Mouse (Mus musculus) liver, embryonic 16.5 days (tissue): Measurements from ENCODE around the gene Stat4. TPM values are rescaled to one million over a fixed set of nuclear protein-coding genes. Genes with fewer than 3 reads are reported as not detected.

Experiments
- ATAC-seq: fragments of 200-750 bp; cut with Nextera tagmentation; 2 replicates; pipeline ENCODE4 v1.8.0; 2017; ENCODE audit warnings: low read depth, mild to moderate bottlenecking, moderate number of reproducible peaks, moderate library complexity
- H3K27ac ChIP-seq: fragments of 300-500 bp; sonication (generic); 2 replicates; pipeline ENCODE4 v1.5.1; 2014; ENCODE audit warnings: mild to moderate bottlenecking, low read length
- H3K27me3 ChIP-seq: fragments of 300-500 bp; sonication (generic); 2 replicates; pipeline ENCODE4 v1.6.1; 2014; ENCODE audit warnings: low read depth, low read length, mixed read lengths; ENCODE audit not compliant: control insufficient read depth, insufficient read depth
- H3K36me3 ChIP-seq: fragments of 300-500 bp; sonication (generic); 2 replicates; pipeline ENCODE4 v1.6.1; 2014; ENCODE audit warnings: mild to moderate bottlenecking; ENCODE audit not compliant: control insufficient read depth, insufficient read depth
- H3K4me1 ChIP-seq: fragments of 300-500 bp; sonication (generic); 2 replicates; pipeline ENCODE4 v1.6.1; 2014; ENCODE audit warnings: low read depth, low read length, mixed read lengths; ENCODE audit not compliant: control insufficient read depth
- H3K4me2 ChIP-seq: fragments of 300-500 bp; sonication (generic); 2 replicates; pipeline ENCODE4 v1.6.1; 2014; ENCODE audit warnings: low read depth, low read length, mixed read lengths
- H3K4me3 ChIP-seq: fragments of 300-500 bp; sonication (generic); 2 replicates; pipeline ENCODE4 v1.5.1; 2014; ENCODE audit warnings: low read depth, mild to moderate bottlenecking, low read length
- H3K9ac ChIP-seq: fragments of 300-500 bp; sonication (generic); 2 replicates; pipeline ENCODE4 v1.6.1; 2014; ENCODE audit warnings: low read depth, low read length
- H3K9me3 ChIP-seq: fragments of 300-500 bp; sonication (generic); replicated peaks from 2 replicates; pipeline ENCODE4 v1.6.1; 2016; ENCODE audit warnings: low read length; ENCODE audit not compliant: control insufficient read depth
- WGBS: fragments of 180-500 bp; shearing (Covaris S2); extraction: QIAGEN DNeasy Blood & Tissue Kit; methylation state at CpG from one replicate; pipeline ENCODE4 v1.1.7; 2014; ENCODE audit not compliant: insufficient replicate concordance; 5-methylcytosine and 5-hydroxymethylcytosine counted together
- polyA plus RNA-seq: library from polyadenylated mRNA; unstranded; fragments of >200 nt; fragmentation: Nextera tagmentation; extraction: Ambion mirVana; gene quantifications from 2 replicates; pipeline ENCODE4 v1.2.1, GENCODE M21; 2015

Gene Stat4
- 1.2 and 1.6 TPM in 2 replicates for polyA plus RNA-seq

DNA sequence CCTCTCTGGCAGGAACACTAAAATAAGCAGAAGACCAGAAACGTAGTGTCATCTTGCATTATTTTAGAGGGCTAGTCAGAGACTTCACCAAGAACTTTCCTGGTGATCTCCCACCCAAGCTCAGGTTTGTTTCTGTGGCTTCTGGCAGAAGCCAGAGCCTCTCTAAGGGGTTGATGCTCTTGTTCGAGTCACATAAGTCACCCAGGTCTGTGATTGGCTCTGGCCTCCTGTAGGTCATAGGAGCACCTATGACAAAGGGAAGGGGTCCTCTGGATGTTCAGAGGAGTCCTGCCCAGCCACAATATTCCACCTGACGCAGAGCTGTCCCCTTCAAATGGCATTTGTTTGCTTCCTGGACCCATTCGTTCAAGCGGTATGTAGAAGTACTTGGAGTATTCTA lies at the start of gene Stat4:
Stat4 (plus strand) TSS at position 301 of the 400 bp plus-strand sequence.
- WGBS = 56% methylated on average over 5 of the region's 5 CpGs
- no peaks in the 10 kb centered on the region for H3K27me3 ChIP-seq
- no peak for ATAC-seq

GRCm38 (mm10) chr1:51938357-51938756 lies 48.6 kb upstream of the Stat4 start:
- Histone ChIP-seq H3K4me1 (peaks cover 7% of the 10 kb centered on the region), H3K27me3 (no peaks in the 10 kb centered on the region), H3K9me3 (no peaks in the 10 kb centered on the region), H3K4me3 (no peak overlapping the region), H3K36me3 (no peaks in the 10 kb centered on the region), H3K27ac (no peak overlapping the region), H3K9ac (no peak overlapping the region), H3K4me2 (no peak overlapping the region)
- 68% methylated on average over 7 of the region's 7 CpGs for WGBS
- ATAC-seq = no peak

More for the DNA sequence above, at the start of gene Stat4:
- no peaks in the 10 kb centered on the region for H3K36me3 ChIP-seq
- H3K4me1 ChIP-seq = no peaks in the 10 kb centered on the region
- H3K9me3 ChIP-seq = no peaks in the 10 kb centered on the region
- no peak within 1 kb of the TSS for H3K4me3 ChIP-seq
- no peak within 1 kb of the TSS for H3K4me2 ChIP-seq
- H3K9ac ChIP-seq = no peak within 1 kb of the TSS
- no peak within 1 kb of the TSS for H3K27ac ChIP-seq

- H3K9ac ChIP-seq = no peak overlapping the region
- no peak for ATAC-seq
- WGBS = 35% methylated on average over 5 of the region's 5 CpGs
- H3K9me3 ChIP-seq = no peaks in the 10 kb centered on the region
- no peak overlapping the region for H3K4me3 ChIP-seq
- no peaks in the 10 kb centered on the region for H3K36me3 ChIP-seq
- H3K4me2 ChIP-seq = no peak overlapping the region
- no peaks in the 10 kb centered on the region for H3K4me1 ChIP-seq
- H3K27me3 ChIP-seq = no peaks in the 10 kb centered on the region
- H3K27ac ChIP-seq = no peak overlapping the region
Observed at GRCm38 (mm10) chr1:51944755-51945154, 42.2 kb upstream of the Stat4 start.

GRCm38 (mm10) chr1:51947116-51947515 lies 39.8 kb upstream of the Stat4 start:
- WGBS = 70% methylated on average over 4 of the region's 4 CpGs
- no peak for ATAC-seq
- Histone ChIP-seq H3K4me1 (no peaks in the 10 kb centered on the region), H3K27ac (no peak overlapping the region), H3K4me3 (no peak overlapping the region), H3K27me3 (no peaks in the 10 kb centered on the region), H3K36me3 (no peaks in the 10 kb centered on the region), H3K4me2 (no peak overlapping the region), H3K9ac (no peak overlapping the region), H3K9me3 (no peaks in the 10 kb centered on the region)

- Histone ChIP-seq H3K4me2 (no peak overlapping the region), H3K4me1 (no peaks in the 10 kb centered on the region), H3K9ac (no peak overlapping the region), H3K9me3 (no peaks in the 10 kb centered on the region), H3K27me3 (no peaks in the 10 kb centered on the region), H3K36me3 (no peaks in the 10 kb centered on the region), H3K27ac (no peak overlapping the region), H3K4me3 (no peak overlapping the region)
- WGBS = 72% methylated on average over 2 of the region's 2 CpGs
- no peak for ATAC-seq
Observed at GRCm38 (mm10) chr1:51964647-51965046, 22.3 kb upstream of the Stat4 start.

- no peaks in the 10 kb centered on the region for H3K36me3 ChIP-seq
- no peak for ATAC-seq
- no peak overlapping the region for H3K4me3 ChIP-seq
- H3K27ac ChIP-seq = no peak overlapping the region
- H3K27me3 ChIP-seq = no peaks in the 10 kb centered on the region
- WGBS = 41% methylated on average over 1 of the region's 1 CpGs
- no peak overlapping the region for H3K4me2 ChIP-seq
- H3K9ac ChIP-seq = no peak overlapping the region
- H3K4me1 ChIP-seq = no peaks in the 10 kb centered on the region
- H3K9me3 ChIP-seq = no peaks in the 10 kb centered on the region
Observed at GRCm38 (mm10) chr1:51968994-51969393, 18.0 kb upstream of the Stat4 start.

DNA sequence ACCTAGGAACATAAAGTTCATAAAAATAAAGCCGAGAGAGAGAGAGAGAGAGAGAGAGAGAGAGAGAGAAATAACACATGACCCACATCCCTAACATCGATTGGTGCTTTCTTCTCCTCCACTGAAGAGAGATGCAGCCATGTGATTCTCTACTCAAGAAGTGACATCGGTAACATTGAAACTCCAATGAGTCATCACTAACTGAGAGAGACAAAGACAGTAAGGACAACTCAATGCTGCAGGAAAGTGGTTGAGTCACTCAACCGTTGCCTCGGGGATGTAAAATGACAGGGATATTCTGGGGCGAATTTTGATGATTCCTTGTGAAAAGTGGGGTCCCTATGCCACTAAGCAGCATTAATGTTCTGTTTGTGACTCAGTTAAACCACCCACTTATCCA lies 16.8 kb upstream of the Stat4 start:
- no peaks in the 10 kb centered on the region for H3K36me3 ChIP-seq
- H3K4me2 ChIP-seq = no peak overlapping the region
- no peaks in the 10 kb centered on the region for H3K27me3 ChIP-seq
- H3K9me3 ChIP-seq = no peaks in the 10 kb centered on the region
- H3K4me3 ChIP-seq = no peak overlapping the region
- H3K9ac ChIP-seq = no peak overlapping the region
- H3K4me1 ChIP-seq = no peaks in the 10 kb centered on the region
- ATAC-seq = no peak
- H3K27ac ChIP-seq = no peak overlapping the region
- 56% methylated on average over 6 of the region's 6 CpGs for WGBS

DNA sequence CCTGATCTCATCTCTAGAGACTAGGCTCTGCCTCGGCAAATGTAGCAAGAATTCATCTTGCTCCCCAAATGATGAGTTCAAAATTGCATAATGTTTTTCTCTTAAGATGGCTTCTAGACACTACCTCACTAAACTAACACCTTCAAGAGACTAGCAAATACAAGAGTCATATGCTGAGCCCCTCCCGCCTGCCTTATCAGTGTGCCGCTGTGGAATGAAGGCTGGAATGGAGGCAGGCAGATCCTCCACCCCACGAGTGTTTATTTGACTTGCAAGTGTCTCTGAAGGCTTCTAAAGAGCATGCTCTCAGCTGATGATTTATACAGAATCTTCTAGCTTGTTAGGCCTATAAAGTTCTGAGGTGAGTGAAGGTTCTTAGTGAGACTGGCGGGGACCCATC lies 11.4 kb upstream of the Stat4 start:
- no peak overlapping the region for H3K4me2 ChIP-seq
- 49% methylated on average over 5 of the region's 5 CpGs for WGBS
- H3K36me3 ChIP-seq = no peaks in the 10 kb centered on the region
- no peak for ATAC-seq
- no peaks in the 10 kb centered on the region for H3K27me3 ChIP-seq
- H3K4me3 ChIP-seq = no peak overlapping the region
- no peaks in the 10 kb centered on the region for H3K9me3 ChIP-seq
- no peak overlapping the region for H3K27ac ChIP-seq
- H3K9ac ChIP-seq = no peak overlapping the region
- H3K4me1 ChIP-seq = no peaks in the 10 kb centered on the region

DNA sequence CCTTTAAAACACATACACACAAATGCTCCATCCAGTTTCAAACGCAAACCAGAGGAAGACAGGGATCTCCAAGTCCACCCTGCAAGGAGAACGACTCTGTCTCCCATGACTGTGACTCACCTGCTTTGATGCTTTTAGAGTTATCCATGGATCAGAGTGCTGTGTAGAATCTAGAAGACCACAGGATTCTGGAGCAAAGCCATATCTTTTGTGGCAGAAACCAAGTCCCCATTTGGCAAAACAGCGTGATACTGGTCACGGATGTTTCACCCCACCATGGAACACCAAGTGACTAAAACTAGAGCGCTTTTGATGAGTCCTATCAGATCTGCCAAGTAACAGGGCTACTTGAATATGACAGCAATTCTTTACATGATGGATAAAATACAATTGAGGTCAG lies 7.9 kb upstream of the Stat4 start:
- Histone ChIP-seq H3K9ac (no peak overlapping the region), H3K36me3 (no peaks in the 10 kb centered on the region), H3K27ac (no peak overlapping the region), H3K9me3 (no peaks in the 10 kb centered on the region), H3K4me3 (no peak overlapping the region), H3K4me1 (no peaks in the 10 kb centered on the region), H3K4me2 (no peak overlapping the region), H3K27me3 (no peaks in the 10 kb centered on the region)
- no peak for ATAC-seq
- WGBS = 79% methylated on average over 5 of the region's 5 CpGs
